Mouse (Mus musculus) lung, adult 10 weeks (tissue): Measurements from ENCODE around the gene Ogfod1. TPM values are rescaled to one million over a fixed set of nuclear protein-coding genes. Genes with fewer than 3 reads are reported as not detected.

Experiments used
- polyA plus RNA-seq: library from polyadenylated mRNA; stranded (reverse); fragments of 350-450 nt; fragmentation: Illumina TruSeq; extraction: RNeasy Lipid Tissue Mini Kit (QIAGEN cat#74804); gene quantifications from one replicate; pipeline ENCODE4 v1.2.3, GENCODE M21; 2014; ENCODE audit warnings: low read depth, low replicate concordance; ENCODE audit not compliant: insufficient read depth

The Ogfod1 gene
- polyA plus RNA-seq, result 5.1 TPM

GRCm38 (mm10) chr8:94036944-94037524 is at the start of gene Ogfod1, which contains the start of gene Nudt21:
TSS of gene Ogfod1 (plus strand) at chr8:94037198.
TSS of gene Nudt21 (minus strand) at chr8:94037031.

GRCm38 (mm10) chr8:94012013-94012951 is 24.7 kb upstream of the Ogfod1 start, which contains the start of gene Amfr:
TSS of gene Amfr (minus strand) at chr8:94012842.

GRCm38 (mm10) chr8:94098081-94098974 is 61.3 kb downstream of the Ogfod1 start, which contains the start of gene Bbs2:
TSS of gene Bbs2 (minus strand) at chr8:94098928.

Other genes with a start within 250 kb of the Ogfod1 start
- 10.3 TPM for gene Gnao1, start 227.2 kb upstream of the Ogfod1 start, polyA plus RNA-seq
- 61.3 TPM for gene Amfr, start 24.4 kb upstream of the Ogfod1 start, polyA plus RNA-seq
- 29.2 TPM for gene Nudt21, start 167 bp upstream of the Ogfod1 start, polyA plus RNA-seq
- 9.5 TPM for gene Bbs2, start 61.7 kb downstream of the Ogfod1 start, polyA plus RNA-seq
- not detected for gene Mt4, start 100.0 kb downstream of the Ogfod1 start, polyA plus RNA-seq
- gene Mt3, start 115.4 kb downstream of the Ogfod1 start, polyA plus RNA-seq, result 1.7 TPM
- gene Mt2, start 135.5 kb downstream of the Ogfod1 start, polyA plus RNA-seq, result 53.1 TPM
- gene Mt1, start 141.9 kb downstream of the Ogfod1 start, polyA plus RNA-seq, result 159 TPM
- gene Nup93, start 177.4 kb downstream of the Ogfod1 start, polyA plus RNA-seq, result 8.2 TPM